Comparison of ENCODE assay signal across 8 mouse cellular contexts in genomic region chr2:119741581-119742411, GRCm38 (mm10). TPM values are rescaled to one million over a fixed set of nuclear protein-coding genes. Genes with fewer than 3 reads are reported as not detected.
DNase-seq lines count a peak whose midpoint lies in the region; ATAC-seq and TF ChIP-seq lines count a peak whose summit lies in the region.

Gene Itpka (plus strand): TSS chr2:119742337.

- H3K27me3 ChIP-seq in heart, embryonic 10.5 days (ENCODE audit: insufficient read depth, poor library complexity, severe bottlenecking): peaks cover 63% of the 10 kb centered on the region
- H3K27me3 ChIP-seq in kidney, embryonic 14.5 days (ENCODE audit: control insufficient read depth, insufficient read depth, low read length): peaks cover 22% of the 10 kb centered on the region
- peaks cover 62% of the 10 kb centered on the region for H3K27me3 ChIP-seq in liver, embryonic 13.5 days
- 0 out of 2 replicates have a peak, but pooled peaks cover 2% of the 10 kb centered on the region for H3K27me3 ChIP-seq in testis, adult 2 months (ENCODE audit: control insufficient read depth, insufficient read depth, low read length)

- intact Hi-C loops in left cerebral cortex, adult 2 months (cut with DNase I): no loop called here

- H3K9me3 ChIP-seq in heart, embryonic 10.5 days: no peaks in the 10 kb centered on the region
- H3K9me3 ChIP-seq in kidney, embryonic 14.5 days (ENCODE audit: control insufficient read depth, low read length): no peaks in the 10 kb centered on the region
- H3K9me3 ChIP-seq in liver, embryonic 13.5 days (replicated peaks): no peaks in the 10 kb centered on the region

- H3K36me3 ChIP-seq in heart, embryonic 10.5 days: no peaks in the 10 kb centered on the region
- no peaks in the 10 kb centered on the region for H3K36me3 ChIP-seq in kidney, embryonic 14.5 days (ENCODE audit: control insufficient read depth, insufficient read depth, low read length)
- no peaks in the 10 kb centered on the region for H3K36me3 ChIP-seq in liver, embryonic 13.5 days
- H3K36me3 ChIP-seq in testis, adult 2 months (ENCODE audit: control insufficient read depth, insufficient read depth, low read length): no peaks in the 10 kb centered on the region

- peak; percentile 59 to 60 for DNase-seq in left cerebral cortex, adult 2 months (ENCODE audit: extremely low spot score in 1 of 2, low spot score in 2 of 2)
- DNase-seq in left cerebral cortex, adult 9 months (ENCODE audit: low spot score in 2 of 2): no peak
- peak; percentile 78 for DNase-seq in embryo, embryonic 10 days (ENCODE audit: low spot score)
- DNase-seq in heart, embryonic 10.5 days (ENCODE audit: low spot score): peak; percentile 92
- DNase-seq in liver, embryonic 13.5 days: peak; percentile 56
- DNase-seq in neural tube, embryonic 10.5 days (ENCODE audit: extremely low spot score, low spot score): peak; percentile 83

- peak within 1 kb of the TSS; percentile 63 for H3K9ac ChIP-seq in kidney, embryonic 14.5 days (ENCODE audit: low read depth, low read length)
- peak within 1 kb of the TSS; percentile 75 for H3K9ac ChIP-seq in liver, embryonic 13.5 days

- TF ChIP-seq POLR2A in testis, adult 2 months (IDR thresholded peaks at IDR 0.05; ENCODE audit: control insufficient read depth, low read depth, low read length): no peak

- H3K4me2 ChIP-seq in kidney, embryonic 14.5 days (replicated peaks; ENCODE audit: low read depth, low read length): peak within 1 kb of the TSS; percentile 99
- H3K4me2 ChIP-seq in liver, embryonic 13.5 days: peak within 1 kb of the TSS; percentile 99

- H3K27ac ChIP-seq in left cerebral cortex, adult 2 months: peak within 1 kb of the TSS; percentile 97
- H3K27ac ChIP-seq in heart, embryonic 10.5 days: peak within 1 kb of the TSS; percentile 95
- H3K27ac ChIP-seq in kidney, embryonic 14.5 days (ENCODE audit: low read depth, low read length): peak within 1 kb of the TSS; percentile 89
- peak within 1 kb of the TSS; percentile 78 for H3K27ac ChIP-seq in liver, embryonic 13.5 days
- H3K27ac ChIP-seq in testis, adult 2 months (ENCODE audit: control insufficient read depth, insufficient read depth, low read depth, low read length): peak within 1 kb of the TSS; percentile 36

- TF ChIP-seq CTCF in left cerebral cortex, adult 2 months (IDR thresholded peaks at IDR 0.05): no peak
- TF ChIP-seq CTCF in testis, adult 2 months (IDR thresholded peaks at IDR 0.05; ENCODE audit: control insufficient read depth, insufficient read depth, insufficient replicate concordance, low read depth, low read length): no peak

- under 1% methylated on average over 52 of the region's 53 CpGs for WGBS in heart, embryonic 10.5 days
- WGBS in kidney, embryonic 14.5 days: 0% methylated on average over 28 of the region's 53 CpGs
- WGBS in liver, embryonic 13.5 days (ENCODE audit: insufficient replicate concordance): under 1% methylated on average over 46 of the region's 53 CpGs

- peaks cover 59% of the 10 kb centered on the region for H3K4me1 ChIP-seq in heart, embryonic 10.5 days
- peaks cover 23% of the 10 kb centered on the region for H3K4me1 ChIP-seq in kidney, embryonic 14.5 days (ENCODE audit: control insufficient read depth, insufficient read depth, low read length)
- peaks cover 55% of the 10 kb centered on the region for H3K4me1 ChIP-seq in liver, embryonic 13.5 days (replicated peaks)
- H3K4me1 ChIP-seq in testis, adult 2 months (ENCODE audit: control insufficient read depth, insufficient read depth, low read length): peaks cover 25% of the 10 kb centered on the region

- H3K4me3 ChIP-seq in left cerebral cortex, adult 2 months: peak within 1 kb of the TSS; percentile 86
- peak within 1 kb of the TSS; percentile 77 for H3K4me3 ChIP-seq in heart, embryonic 10.5 days
- H3K4me3 ChIP-seq in kidney, embryonic 14.5 days (ENCODE audit: low read length): peak within 1 kb of the TSS; percentile 66
- H3K4me3 ChIP-seq in liver, embryonic 13.5 days (replicated peaks): peak within 1 kb of the TSS; percentile 68
- H3K4me3 ChIP-seq in testis, adult 2 months (ENCODE audit: control insufficient read depth, low read depth, low read length): peak within 1 kb of the TSS; percentile 85

- peak; percentile 84 for ATAC-seq in kidney, embryonic 14.5 days (ENCODE audit: low FRiP score, low TSS enrichment)
- ATAC-seq in liver, embryonic 13.5 days (ENCODE audit: low read depth): peak; percentile 71

RNA-seq across cellular contexts. Expression of gene Itpka, which starts in this region (rescaled TPM):
- total RNA-seq in left cerebral cortex, adult 2 months (2021): 100 to 1,000 TPM; 186 to 195 TPM
- 2.7 and 3.1 TPM in 2 replicates for polyA plus RNA-seq in heart, embryonic 10.5 days (2016; fragmentation: Nextera tagmentation; extraction: Ambion mirVana)
- 0.87 and 1.7 TPM in 2 replicates for polyA plus RNA-seq in kidney, embryonic 14.5 days (2014; fragmentation: Nextera tagmentation; extraction: Ambion mirVana)
- polyA plus RNA-seq in liver, embryonic 13.5 days (2015; fragmentation: Nextera tagmentation; extraction: Ambion mirVana): 2.3 and 2.9 TPM in 2 replicates
- polyA plus RNA-seq in testis, adult 2 months (2012; rRNA removed): 5.8 and 6.4 TPM in 2 replicates

Comparison
In these comparisons a context has a peak if more than half of its experiments do, and no peak if none do; other contexts are left out.
1. DNase-seq: peak in left cerebral cortex, adult 2 months (2 of 2), embryo, embryonic 10 days (single experiment), heart, embryonic 10.5 days (single experiment), liver, embryonic 13.5 days (single experiment) and neural tube, embryonic 10.5 days (single experiment); none in left cerebral cortex, adult 9 months (0 of 2).
2. H3K27ac ChIP-seq: peak in every context shown above with its lines; median percentile 97 in left cerebral cortex, adult 2 months; 95 in heart, embryonic 10.5 days; 89 in kidney, embryonic 14.5 days; 78 in liver, embryonic 13.5 days; 36 in testis, adult 2 months.
3. Peak in every context shown above with its lines, with median percentiles within 50 percentile points of each other: H3K4me3 ChIP-seq.